Mouse (Mus musculus) layer of hippocampus, postnatal 10 days (tissue): ENCODE measurements around the gene Ccdc170. TPM values are rescaled to one million over a fixed set of nuclear protein-coding genes. Genes with fewer than 3 reads are reported as not detected.

Experiments used
- DNase-seq, 2 experiments: peaks; one replicate each; pipeline ENCODE4 v3.0.0; 2021; ENCODE audit warnings: low spot score in 2 of 2
- total RNA-seq, 2 experiments: library from RNA; stranded (reverse); gene quantifications; 2 replicates each; pipeline ENCODE4 v1.2.3; 2021

The Ccdc170 gene
- total RNA-seq, 2 experiments from 2014 or later = 0.49 to 0.89 TPM

DNA sequence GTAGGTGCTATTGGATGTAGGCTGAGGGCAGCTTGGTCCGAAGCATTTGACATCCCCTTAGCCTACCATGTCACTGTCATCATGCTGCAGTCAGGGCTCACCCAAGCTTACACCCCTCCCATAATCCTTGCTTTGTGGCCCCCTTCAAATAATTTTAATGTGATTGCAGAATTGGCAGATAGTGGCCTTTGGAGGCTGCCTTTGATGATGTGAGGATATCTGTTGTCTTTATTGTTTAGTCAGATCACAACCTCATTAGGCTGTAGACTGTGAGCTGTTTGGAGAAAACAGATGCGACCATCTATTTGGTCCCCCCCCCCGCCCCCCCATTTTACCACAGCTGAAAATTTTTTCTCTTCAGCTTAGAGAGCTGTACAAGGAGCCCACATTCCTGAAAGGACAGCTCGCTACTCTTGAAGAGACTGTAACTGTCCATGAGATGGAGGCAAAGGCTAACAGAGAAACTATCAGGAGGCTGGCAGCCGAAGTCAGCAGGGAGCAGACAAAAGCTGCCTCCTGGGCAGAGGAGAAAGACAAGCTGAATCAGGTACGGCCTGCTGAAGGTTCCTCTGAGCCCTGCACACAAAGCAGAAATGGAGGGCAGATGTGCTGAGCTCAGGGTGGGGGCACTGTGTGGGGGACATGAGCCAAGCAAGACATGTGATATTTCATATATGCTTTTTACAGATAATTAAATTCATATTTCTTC, 38.2 kb downstream of the Ccdc170 start:
- DNase-seq = peak in 1 of 2 experiments; percentile 12

DNA sequence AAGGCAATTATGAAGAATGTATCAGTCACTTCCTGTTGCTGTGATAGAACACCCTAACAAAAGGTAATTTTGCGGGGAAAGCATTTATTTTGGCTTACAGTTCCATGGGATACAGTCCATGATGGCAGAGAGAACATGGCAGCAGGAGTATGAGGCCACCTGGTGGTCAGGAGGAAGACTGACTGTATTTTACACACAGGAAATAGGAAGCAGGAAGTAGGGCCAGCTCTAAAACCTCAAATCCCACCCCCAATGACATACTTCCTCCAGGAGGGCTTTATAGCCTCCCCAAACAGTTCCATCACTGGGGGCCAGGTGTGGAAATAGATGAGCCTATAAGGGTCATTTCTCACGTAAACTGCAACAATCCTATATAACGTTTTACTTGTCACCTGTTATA, 39.8 kb downstream of the Ccdc170 start:
- no peak for DNase-seq

DNA sequence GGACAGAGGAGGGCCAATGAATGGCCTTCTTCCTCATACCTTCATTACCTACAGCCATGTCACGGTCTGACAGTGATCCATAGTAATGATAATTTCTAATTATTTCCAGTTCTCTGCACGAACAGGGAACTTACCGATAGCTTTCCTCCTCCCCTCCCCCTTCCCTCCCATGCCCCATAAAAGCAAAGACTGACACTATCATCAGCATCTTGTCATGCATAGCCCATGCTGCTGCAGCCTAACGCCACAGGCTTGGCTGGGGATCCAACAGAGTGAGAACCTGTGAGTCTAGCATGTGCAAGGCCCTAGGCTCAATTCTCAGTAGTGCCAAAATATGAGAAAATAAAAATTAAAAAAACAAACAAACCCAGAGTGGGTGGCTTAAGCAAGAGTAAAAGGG, 40.8 kb downstream of the Ccdc170 start:
- no peak for DNase-seq

DNA sequence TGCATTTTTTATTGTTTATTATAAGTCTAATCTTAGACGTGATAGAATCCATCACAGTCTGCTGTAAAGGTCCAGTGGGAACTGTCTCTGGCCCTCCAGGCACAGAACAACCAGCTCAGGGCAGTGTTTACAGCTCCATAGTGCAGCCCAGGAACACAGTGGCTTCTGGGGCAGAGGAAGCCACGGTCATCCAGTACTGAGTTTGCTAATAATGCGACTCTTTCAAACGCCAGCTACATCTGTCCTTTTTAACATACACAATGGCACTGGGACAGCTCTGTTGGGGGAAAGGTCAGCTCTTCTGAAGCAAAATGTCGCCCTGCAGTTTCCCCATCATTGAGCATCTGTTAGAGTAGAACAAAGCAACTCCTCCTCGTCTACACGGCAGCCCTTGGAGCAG, 45.7 kb downstream of the Ccdc170 start:
- no peak for DNase-seq

DNA sequence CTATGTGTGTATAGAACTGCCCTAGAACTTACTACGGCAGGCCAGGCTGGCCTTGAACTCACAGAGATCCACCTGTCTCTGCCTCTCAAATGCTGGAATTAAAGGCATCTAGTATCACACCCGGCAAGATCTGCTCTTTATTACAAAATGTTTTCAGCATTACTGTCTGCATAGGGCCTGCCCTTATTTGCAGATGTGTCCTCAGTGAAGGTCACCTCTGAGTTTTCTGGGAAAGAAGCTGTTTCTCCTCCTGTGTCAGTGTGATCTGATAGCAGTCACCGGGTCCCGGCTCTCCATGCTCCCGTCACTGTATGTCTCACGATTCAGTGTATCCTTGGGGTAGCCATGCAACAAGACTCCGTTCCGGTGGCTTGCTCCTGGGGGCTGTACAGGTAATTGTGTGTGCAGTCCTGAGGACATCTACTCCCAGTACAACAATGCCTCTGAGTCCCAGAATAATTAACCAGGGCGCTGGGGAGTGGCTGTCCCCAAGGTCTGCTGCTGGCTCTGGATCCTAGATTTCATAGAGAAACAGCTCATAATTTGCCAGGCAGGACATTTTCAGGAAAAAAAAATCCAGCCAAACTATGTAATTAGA, 48.4 kb downstream of the Ccdc170 start:
- DNase-seq = no peak

DNA sequence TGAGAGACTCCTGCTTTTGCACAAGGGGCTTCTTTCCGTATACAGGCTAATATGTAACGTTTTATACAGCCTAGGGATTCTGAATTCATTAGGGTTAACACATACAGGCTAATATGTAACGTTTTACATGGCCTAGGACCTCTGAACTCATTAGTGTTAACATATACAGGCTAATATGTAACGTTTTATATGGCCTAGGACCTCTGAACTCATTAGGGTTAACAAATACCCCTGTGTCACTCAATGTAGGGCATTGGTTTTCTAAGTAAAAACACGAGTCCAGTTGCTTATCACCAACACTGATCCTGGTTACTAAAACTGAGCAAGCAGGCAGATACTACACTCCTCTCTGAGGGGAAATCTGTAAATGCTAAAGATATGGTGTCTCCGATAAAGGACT, 49.6 kb downstream of the Ccdc170 start:
- DNase-seq = no peak

DNA sequence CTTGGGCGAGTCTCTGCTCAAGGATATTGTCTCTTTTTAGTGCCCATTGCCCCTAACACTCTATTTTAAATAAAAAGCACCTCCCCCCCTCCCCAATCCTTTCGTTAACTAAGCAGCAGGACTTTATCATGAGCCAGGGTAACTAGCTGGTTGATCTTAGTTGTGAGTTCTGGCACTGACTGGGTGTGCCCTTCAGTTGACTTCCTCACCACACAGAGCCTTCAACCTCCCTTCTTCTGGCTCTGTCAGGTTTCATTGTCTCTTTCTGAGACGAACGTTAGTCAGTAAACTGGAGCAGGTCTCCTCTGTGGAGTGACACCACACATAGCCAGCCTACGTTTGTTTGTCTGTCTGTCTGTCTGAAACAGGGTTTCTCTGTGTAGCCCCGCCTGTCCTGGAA, 50.4 kb downstream of the Ccdc170 start:
- DNase-seq = no peak

DNA sequence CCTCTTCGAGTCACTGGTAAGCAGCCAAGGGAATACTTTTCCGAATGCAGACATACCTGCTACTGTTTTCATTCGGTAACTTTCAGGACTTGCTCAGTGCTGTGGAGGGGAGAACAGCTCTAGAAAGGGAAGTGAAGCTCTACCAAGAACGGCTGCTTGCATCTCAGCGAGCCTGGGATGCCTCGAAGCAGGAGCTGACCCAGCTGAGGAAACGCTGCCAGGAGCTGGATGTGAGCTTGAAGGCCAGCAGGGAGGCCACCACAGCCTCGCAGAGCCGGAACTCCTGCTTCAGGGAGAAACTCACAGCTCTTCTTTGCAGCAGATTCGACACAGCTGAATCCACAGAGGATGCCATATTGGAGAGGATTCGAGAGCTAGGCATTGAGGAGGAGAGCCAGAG, 51.6 kb downstream of the Ccdc170 start:
- DNase-seq = no peak

DNA sequence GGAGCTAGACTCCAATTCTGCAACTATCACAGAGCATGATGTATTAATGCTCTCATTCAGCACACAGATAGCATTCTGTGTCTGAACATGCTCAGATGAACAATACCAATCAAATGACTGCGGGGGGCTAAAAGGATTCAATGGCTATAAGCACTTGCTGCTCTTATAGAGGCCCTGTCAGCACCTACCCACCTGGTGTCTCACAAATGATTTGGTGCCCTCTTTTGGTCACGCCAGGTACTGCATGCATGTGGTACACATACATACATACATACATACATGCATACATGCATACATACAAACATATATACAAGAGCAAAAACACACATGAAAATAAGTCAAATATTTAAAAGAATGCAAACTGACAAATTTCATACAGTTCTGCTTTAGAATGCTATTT, 63.2 kb downstream of the Ccdc170 start:
- peak in 1 of 2 experiments; percentile 17 for DNase-seq

DNA sequence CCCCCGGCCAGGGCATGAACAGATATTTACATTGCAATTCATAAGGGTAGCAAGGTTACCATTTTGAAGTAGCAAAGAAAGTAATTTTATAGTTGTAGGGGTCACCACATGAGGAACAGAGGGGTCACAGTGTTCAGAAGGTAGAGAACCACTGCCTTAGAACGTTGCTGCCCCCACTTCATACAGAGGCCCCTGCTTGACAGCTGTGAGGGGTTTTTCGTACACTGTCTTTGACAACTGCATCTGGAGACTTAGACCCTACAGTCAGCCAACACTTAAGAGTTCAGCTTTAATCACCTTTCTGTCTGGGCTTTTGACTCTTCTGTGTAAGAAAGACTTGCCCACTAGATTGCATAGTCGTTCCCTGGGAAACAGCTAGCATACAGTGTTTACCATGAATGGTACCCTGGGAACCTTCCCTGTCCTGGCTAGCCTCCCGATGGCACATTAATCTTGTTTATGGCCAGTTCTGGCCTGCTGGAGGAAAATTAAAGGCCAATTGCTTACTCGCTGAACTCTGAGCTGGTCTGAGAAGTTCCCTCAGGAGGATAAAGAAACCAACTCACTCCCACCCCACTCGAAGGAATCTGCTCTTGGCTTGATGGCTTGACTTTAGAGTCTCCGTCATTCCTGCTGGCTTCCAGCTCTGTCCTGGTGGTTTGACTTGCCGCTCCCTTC, 71.3 kb downstream of the Ccdc170 start:
- no peak for DNase-seq

DNA sequence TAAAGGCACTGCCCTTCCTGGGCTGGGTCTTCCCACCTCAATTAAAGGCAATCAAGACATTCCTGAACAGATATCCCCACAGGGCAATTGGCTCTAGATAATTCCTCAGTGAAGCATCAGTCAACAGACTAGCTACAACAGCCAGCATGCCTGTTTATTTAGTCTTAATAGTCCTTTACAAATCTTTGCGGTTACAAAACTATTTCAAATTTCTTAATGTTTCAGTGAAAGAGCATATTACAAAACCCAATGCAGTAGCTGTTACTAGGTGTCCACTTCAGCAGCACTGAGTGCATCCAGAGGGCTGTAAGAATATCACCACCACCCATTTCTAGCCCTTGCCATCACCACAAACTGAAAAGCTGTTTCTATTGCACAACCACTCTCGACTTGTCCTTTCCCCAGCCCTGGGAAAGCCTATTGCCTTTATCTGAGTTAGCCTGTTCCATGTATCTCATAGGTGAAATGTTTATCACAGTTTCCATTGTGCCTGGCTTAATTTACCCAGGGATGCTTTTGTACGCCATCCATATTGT, 74.6 kb downstream of the Ccdc170 start:
- DNase-seq = no peak

DNA sequence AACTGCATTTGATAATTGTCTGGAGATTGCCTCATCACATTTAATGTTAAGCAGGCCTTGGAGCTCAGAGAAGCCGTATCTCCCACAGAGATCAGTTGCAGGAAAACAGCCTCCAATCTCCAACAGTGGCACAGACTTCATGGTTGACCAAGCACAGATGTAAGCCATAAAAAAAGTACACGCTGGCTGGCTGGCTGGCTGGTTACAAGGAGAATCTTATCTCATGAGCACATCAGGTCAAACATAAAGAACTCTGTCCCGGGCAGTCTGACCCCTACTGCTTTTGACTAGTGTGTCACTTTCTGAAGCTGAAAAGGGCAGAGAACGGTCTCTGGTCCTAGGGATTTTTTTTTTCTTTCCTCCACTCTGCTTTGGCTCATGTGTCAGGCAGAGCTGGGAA, 76.8 kb downstream of the Ccdc170 start:
- DNase-seq = no peak

DNA sequence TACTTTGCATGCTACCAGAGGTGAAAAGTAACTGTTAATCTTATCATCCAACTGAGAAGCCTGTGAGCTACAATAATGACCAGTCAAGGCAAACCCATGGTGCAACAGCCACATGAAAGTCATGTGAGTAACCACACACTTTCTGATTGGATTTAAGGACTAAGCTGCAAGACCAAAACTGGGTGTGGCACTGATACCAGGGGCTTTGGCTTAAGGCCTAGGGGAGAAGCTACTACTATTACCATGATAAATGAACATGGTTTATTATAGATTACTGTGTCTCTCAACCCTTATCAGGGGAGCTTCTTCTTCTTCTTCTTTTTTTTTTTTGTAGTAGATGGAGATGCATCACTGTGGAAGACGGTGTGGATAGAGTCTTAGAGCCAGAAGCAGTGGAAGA, 82.8 kb downstream of the Ccdc170 start:
- DNase-seq = no peak

DNA sequence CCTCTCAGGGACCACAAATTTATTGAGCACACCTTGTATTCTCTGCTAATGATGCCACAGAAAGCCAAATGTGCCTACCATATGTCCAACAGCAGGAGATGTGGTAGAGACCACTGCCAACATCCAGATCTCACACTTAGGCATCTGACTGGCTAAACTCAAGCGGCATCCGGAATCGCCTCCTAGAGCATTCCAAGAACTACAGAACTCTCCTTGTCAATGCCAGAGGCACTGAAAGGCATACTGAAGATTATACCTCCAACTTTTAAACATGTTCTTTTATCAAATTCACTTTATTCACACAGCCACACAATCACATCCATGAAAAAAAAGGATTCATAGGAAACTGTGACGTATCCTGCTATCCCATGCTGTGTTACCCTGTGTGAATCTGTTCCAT, 88.5 kb downstream of the Ccdc170 start:
- no peak for DNase-seq

DNA sequence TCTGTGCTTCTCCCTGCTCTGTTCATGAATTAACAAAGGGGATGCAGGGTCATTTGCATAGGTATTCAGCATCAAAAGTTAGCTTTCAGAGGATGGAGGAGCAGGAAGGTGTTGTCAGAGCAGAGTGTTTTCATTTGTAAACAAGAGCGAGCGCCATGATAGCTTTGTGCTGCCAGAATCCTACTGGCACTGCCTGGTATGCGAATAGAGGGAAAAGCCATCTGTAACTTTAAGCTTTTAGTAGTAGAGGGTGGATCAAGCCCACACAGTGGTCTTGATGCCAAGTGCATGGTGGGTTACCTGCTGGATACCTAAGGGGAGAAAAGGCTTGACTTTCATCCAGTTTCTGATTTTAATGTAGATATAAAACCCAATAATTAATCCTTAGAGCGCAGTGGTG, 89.0 kb downstream of the Ccdc170 start:
- DNase-seq = peak; percentile 23 to 37

DNA sequence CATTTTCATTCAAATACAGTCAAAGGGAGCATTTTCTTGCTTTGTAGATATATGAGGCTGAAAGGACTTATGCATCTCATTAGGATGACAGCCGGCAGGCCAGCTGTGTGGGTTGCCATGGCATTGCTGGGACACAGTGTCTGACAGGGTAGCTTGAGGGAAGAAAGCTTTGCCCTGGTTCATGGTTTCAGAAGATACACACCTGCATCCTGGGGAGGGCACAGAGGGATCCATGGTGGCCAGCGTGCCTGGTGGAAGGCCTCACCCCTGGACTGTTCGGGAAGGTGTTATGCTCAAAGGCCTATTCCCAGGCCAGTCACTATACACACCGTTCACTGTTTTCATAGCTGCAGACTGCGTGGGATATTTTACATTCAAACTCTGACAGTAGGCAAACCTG, 99.6 kb downstream of the Ccdc170 start:
- no peak for DNase-seq

DNA sequence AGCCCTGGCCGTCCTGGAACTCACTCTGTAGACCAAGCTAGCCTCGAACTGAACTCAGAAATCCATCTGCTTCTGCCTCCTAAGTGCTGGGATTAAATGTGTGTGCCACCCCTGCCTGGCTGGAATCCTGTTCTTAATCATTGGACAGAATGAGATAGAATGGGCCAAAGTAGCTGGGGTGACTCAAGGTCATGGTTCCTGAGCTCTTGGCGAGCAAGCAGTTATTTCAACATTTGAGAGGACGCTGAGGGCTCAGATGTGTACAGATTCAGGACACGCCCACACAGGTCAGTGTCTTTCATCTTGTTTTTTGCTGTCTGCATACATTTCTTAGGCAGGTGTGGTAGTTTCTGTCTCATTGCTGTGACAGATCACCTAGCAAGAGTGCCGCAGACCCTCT, 104.4 kb downstream of the Ccdc170 start:
- no peak for DNase-seq

DNA sequence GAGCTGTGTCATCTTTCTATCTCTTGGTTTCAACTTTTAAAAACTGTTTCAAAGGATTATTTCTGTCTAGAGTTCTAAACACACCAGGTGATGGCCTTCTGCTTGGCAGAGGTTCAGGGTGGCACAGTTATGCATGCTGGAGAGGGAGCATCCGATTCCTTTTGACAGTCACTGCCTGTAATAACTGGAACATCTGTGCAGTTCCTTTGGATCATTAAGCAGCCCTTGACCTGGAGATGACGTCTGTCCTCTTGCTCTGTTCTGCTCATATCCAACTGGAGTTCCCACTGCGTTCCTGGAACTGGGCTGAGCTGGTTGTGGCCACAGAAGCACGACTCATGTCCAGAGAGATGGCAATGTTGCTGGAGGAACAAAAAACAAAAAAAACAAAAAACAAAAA, 107.3 kb downstream of the Ccdc170 start:
- no peak for DNase-seq

DNA sequence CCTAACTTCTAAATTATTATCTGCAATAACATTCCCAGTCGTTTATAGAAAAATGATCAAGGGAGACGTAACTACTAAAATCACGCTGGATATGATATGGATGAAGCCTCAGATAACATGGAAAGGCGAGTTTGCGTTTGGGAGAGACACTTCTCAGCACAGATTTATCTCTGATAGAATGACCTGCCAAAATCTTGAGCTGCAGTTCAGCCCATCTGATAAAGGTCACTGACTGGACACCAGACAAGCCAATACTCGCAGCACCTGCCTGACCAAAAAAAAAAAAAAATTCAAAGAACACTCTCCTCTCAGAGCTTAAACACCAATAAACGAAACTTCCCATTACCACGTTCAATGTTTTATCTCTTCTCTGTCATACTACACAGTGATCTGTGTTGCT, 108.7 kb downstream of the Ccdc170 start:
- DNase-seq = no peak

DNA sequence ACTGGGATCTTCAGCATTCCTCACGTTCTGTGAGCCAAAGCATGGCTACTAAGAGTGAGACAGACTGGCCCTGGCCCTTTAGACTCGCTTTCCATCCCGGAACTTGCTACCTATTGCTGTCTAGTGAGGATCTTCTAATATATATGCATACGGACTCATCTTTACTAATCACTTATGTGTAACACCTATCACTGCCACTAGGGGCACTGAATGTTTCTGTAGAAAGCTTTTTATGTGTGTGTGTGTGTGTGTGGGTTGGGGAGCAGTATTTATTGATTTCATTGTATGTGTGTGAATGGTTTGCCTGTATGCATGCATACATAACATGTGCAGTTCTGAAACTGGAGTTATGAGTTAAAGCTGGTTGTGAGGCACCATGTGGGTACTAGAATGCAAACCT, 111.5 kb downstream of the Ccdc170 start:
- no peak for DNase-seq

DNA sequence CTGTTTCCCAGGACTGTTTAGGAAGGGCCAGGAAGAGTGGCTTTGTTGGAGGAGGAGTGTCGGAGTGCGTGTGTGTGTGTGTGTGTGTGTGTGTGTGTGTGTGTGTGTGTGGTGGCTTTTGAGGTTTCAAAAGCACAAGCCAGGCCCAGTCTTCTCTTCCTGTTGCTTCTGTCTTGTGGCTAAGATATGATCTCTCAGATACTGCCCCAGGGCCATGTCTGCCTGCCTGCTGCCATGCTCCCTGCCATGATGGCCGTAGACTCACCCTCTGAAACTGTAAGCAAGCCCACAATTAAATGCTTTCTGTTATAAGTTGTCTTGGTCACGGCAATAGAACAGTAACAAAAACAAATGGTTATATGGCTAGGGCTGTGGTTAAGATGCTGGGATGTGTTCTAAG, 114.9 kb downstream of the Ccdc170 start:
- no peak for DNase-seq

DNA sequence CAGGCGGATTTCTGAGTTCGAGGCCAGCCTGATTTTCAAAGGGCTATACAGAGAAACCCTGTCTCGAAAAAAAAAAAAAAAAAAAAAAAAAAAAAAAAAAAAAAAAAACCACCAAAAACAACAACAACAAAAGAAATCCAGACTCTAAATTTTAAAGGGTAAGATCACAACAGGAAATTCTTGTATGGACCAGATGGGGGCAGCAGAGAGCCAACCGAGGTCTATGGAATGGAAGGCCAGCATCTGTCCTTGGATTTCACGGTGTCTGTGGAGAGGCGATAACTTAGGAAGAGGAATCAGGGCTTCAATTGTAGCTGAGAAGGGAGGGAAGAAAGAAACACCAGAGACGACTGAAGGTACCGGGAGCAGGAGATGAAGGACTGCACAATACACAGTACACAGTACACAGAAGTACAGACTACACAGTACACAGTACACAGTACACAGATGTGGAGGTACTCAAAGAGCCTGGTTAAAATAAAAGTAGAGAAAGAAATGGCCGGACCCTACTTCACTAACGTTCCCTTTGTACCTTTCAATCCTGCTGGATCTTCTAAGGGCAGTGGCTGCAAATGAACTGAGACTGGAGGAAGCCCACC, 116.0 kb downstream of the Ccdc170 start:
- DNase-seq = peak; percentile 60 to 69
